Mouse (Mus musculus) embryonic stem cell, embryonic (primary cell): ENCODE measurements around the gene Cpn1.

Experiments used
- CTCF ChIA-PET, 4 experiments: fragments of 300-600 bp in 2 of 4; fragments of 350-600 bp in 2 of 4; sonication (Branson Sonifier 250); formaldehyde crosslinking; loops; one replicate each; lab custom pipeline; 2022; ENCODE audit warnings: inconsistent platforms in 2 of 4; lab: Charles Lee
- POLR2A ChIA-PET, 4 experiments: fragments of 300-600 bp in 2 of 4; fragments of 350-600 bp in 2 of 4; sonication (Branson Sonifier 250); formaldehyde crosslinking; loops; one replicate each; lab custom pipeline; 2022; ENCODE audit warnings: antibody characterized with exemption in 4 of 4, inconsistent platforms in 1 of 4; lab: Charles Lee

Cpn1 gene

DNA sequence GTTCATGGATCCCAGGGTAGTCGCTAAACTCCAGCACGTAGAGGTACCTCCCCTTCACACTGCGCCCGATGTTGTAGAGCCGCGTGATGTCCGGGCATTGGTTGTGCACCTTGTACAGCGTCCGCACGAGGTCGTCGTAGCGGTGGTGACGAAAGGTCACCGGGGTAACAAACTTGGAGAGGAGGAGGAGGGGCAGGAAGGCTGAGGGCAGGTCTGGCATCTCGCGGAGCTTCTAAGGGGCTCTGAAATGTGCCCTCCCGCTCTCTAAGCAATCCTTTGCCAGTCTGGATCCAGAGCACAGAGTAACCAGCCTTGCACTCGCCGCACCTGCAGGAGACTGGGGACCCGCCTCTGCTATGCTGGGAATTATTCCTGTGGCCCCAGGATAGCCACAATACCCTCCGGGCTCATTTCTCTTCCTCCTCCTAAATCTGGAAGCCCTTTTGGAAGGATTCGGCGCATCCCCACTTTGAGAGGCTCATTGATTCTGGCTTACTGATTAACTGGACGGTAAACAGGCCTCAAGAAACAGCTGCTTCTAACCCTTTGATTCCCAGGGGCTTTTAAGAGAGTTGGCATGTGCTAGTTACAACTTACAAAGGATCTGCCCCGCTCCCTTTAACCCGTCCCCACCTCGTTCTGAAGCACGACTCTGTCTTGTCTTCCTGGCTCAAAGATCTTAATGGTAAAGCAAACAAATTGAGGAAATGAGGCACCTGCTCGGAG, at the start of gene Cpn1:
Gene Cpn1 (minus strand): TSS at position 488 of the 726 bp plus-strand sequence.
- ChIA-PET CTCF (interaction anchor here in 2 of 4 experiments (0.6 to 1.6 kb wide), 3 partner anchors 15 to 169 kb away, joined by 3 read pairs; no protein-coding TSS in a partner anchor), POLR2A (interaction anchor here in 2 of 4 experiments (0.9 to 2.6 kb wide), 5 partner anchors 10 to 149 kb away, joined by 3 to 16 read pairs (median 3); partner anchors contain the start of gene Chuk (in 1 of the 2))

DNA sequence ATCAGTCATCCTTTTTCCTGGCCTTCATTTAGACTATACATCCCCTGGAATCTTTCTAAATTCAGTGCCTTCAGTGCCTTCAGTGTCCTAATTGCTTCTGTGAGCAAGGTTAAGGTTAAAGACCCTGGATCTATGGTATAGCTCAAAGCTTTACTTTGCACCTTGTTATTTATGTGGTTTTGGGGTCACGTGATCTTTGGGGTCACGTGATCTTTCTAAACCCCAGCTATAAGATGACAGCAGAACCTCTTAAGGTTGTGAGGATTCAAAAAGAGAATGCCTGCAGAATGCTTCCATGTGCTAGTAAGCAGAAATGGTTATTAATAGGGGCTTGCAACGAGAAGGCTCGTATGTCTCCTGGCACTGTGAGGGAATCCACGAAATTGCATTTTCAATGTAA, 47.0 kb upstream of the Cpn1 start:
- POLR2A ChIA-PET, result interaction anchor here in 1 of 4 experiments (0.5 to 0.7 kb wide), 2 partner anchors 19 to 103 kb away, joined by 3 read pairs; partner anchors contain the start of gene Cwf19l1
- CTCF ChIA-PET, result no interaction called here

DNA sequence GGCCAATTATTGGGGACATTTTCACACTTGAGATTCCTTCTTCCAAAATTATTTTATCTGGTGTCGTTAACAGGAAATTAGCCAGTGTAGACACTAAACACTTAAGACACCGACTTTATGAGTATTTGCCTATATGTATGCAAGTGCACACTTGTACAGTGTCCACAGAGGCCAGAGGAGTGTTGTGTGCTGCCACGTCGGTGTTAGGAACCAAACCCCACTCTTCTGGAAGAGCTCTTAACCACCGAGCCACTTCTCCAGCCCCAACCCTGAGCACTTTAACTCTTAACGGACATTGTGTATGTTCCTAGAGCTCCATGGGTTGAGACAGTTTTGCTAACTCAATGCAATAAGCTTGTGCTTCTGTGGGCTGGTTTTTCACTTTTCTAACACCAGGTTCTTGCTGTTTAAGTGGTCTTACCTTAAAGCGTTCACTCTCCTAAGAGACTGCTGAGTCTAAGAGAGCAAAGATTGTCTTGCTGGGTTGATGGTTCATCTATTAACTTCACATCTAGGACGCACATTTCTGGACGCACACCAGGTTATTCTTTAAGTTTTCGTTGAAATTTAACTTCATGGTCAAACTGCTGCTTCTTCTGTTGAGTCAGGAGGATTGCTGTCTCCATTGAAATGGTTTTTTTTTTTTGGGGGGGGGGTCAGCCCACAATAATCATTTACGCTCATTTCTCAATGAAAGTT, 45.8 kb upstream of the Cpn1 start:
- ChIA-PET CTCF (interaction anchor here in 3 of 4 experiments (0.6 to 1.0 kb wide), 3 partner anchors 56 to 387 kb away, joined by 3 read pairs; no protein-coding TSS in a partner anchor), POLR2A (no interaction called here)

DNA sequence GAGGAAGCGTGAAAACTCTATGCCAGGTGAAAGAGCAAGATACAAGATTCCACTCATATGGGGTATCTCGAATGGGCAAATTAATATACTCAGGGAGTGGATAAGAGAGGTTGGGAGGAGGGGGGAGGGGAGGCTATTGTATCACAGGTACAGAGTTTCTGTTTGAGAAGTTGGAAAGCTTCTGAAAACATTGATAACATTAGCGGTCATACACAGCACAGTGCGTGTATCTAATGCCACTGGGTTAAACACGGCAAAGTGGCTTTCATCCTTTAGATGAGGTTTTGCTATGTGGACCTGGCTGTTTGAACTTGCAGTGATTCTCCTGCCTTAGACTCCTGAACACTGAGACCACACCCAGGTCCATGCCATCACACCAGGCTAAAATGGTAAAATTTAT, 43.7 kb upstream of the Cpn1 start:
- CTCF ChIA-PET, result no interaction called here
- POLR2A ChIA-PET, result no interaction called here

DNA sequence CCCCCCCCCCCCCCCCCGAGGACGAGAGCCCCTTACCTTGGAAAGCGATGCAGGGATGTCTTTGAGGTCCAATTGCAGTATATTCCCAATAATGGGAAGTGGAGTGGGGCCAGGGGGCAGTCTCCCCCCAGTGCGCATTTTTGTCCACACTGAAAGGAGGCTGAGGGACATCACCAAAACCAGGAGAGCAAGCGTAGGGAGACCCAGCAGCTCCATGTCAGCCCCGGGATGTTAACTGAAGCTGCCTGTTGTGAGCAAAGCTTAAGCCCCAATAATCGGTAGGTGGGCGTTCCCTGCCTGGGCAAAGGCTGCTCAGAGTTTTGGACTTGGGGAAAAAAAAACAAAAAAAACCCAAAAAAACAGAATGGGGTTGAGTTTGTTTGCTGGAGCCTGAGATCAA, 42.6 kb upstream of the Cpn1 start, which contains the start of gene Cyp2c23:
Gene Cyp2c23 (minus strand): TSS at position 237 of the 400 bp plus-strand sequence.
- POLR2A ChIA-PET, result interaction anchor here in 2 of 4 experiments (0.6 to 1.0 kb wide), 2 partner anchors 23 to 1350 kb away, joined by 3 to 7 read pairs; no protein-coding TSS in a partner anchor
- CTCF ChIA-PET, result no interaction called here

DNA sequence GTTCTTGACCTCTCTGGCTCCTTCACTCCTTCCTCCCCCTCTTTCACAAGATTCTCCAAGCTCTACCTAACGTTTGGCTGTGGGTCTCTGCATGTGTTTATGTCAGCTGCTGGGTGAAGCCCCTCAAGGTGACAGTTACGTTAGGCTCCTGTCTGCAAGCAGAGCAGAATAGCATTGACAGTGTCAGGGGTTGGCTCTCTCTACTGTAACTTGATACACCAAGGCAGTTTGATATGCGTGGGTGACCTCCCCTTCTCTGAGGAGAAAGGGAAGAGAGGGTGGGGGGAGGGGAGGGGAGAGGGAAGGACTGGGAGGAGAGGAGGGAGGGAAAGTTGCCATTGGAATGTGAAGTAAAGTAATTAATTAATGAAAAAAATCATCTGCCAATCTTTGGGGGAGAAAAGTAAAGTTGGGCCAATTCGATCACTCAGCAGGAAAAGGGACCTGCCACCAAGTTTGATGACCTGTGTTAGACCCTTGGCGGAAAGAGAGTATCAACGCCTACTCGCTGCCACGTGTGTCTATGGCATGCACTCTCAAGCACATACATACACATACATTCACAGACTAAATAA, 40.7 kb upstream of the Cpn1 start:
- POLR2A ChIA-PET, result interaction anchor here in 1 of 4 experiments (1.0 kb wide), 1 partner anchor 19 kb away, joined by 3 read pairs; no protein-coding TSS in a partner anchor
- CTCF ChIA-PET, result no interaction called here

DNA sequence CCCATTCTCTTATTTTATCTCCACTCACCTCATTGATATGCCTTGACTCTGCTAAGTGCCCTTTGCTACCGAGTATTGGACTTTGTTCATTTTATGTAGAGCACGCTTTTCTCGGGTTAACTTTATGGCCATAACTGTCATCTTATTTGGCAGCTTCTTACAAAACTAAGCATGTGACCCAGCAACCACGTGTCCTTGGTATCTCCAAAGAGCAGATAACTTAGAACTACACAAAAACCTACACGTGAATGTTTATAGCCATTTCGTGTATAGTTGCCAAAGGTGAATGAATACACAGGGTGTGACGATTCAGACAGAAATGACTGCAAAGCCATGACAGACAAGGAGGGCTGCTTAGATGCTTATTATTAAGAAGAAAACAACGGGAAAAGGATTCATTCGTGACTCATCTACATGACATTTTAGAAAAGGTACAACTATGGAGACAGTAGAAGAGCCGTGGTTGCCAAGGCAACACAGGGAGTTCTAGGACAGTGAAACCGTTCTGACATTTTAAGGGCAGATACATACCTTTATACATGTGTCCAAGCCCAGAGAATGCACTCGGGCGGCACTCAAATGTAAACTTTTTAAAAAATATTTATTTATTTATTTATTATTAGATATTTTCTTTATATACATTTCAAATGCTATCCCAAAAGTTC, 38.7 kb upstream of the Cpn1 start:
- ChIA-PET POLR2A (no interaction called here), CTCF (no interaction called here)

DNA sequence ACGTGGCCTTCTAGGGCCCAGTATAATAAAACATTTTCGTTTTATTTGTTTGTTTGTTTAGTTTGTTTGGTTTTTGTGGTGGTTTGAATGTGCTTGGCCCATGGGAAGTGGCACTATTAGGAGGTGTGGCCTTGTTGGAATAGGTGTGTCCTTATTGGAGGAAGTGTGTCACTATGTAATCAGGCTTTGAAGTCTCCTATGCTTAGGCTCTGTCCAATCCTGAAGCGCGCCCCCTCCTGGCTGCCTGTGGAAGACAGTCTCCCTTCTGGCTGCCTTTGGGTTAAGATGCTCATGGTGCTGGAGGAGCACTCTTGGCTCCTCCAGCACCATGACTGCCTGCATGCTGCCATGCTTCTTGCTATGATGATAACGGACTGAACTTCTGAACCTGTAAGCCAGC, 36.7 kb upstream of the Cpn1 start:
- CTCF ChIA-PET, result no interaction called here

DNA sequence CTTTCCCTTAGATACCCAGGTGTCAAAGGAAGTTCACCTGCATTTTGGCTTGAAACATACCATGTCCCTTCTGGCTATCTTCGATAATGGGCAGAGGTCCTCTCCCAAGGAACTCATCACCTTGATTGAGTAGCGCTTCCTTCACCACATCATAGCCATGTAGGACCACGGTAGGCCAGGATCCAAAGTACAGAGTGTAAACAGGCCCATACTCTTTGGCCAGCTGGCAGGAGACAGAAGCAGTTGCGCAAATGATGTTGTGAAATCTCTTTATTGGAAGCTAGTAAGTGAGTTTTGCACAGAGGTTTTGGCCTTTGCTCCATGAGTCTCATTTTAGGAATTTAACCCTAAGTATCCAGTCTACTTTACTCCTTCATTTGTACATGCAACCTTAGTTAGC, 35.1 kb upstream of the Cpn1 start:
- POLR2A ChIA-PET, result interaction anchor here in 2 of 4 experiments (0.6 kb wide), 2 partner anchors 41 to 296 kb away, joined by 3 read pairs; no protein-coding TSS in a partner anchor
- CTCF ChIA-PET, result no interaction called here

More for the DNA sequence above, 36.7 kb upstream of the Cpn1 start:
- POLR2A ChIA-PET, result no interaction called here

DNA sequence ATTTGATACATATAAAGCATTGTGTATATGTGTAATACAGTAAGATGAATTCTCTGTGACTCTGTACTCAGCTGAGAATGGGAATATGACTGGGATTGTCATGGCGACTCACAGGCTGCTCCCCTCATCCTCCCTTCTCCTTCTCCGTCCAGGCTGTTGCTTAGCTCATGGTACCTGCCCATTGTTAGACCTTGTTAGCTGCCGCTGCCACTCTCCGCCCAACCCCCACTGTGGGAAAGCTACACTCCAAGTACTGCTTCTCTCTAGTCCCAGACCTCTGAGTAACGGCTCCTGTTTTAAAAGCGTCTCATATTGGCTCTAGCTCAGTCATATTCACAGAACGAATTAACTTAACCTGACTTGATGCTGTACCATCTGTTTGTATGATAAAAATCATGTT, 33.4 kb upstream of the Cpn1 start:
- POLR2A ChIA-PET, result interaction anchor here in 1 of 4 experiments (0.5 kb wide), 1 partner anchor 1785 kb away, joined by 4 read pairs; no protein-coding TSS in a partner anchor
- CTCF ChIA-PET, result interaction anchor here in 2 of 4 experiments (0.5 kb wide), 2 partner anchors 51 to 468 kb away, joined by 3 to 7 read pairs; no protein-coding TSS in a partner anchor

DNA sequence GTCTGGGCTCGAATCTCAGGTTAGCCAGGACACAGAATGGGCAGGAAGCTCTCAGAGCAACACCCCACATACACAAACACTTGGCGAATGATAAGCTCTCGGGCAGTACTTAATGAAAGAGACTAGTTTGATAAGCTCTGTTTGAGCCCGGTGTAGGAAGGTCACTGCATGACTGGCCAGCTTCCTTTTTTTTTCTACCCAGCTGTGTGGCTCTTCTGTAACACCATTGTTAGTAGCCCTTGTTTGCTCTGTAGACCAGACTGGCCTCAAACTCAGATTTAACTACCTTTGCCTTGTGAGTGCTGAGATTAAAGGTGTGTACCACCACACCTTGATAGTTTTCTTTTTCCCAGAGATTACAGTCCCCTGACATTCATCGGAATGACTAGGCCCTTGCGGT, 27.5 kb upstream of the Cpn1 start:
- ChIA-PET CTCF (interaction anchor here in 3 of 4 experiments (0.6 to 1.0 kb wide), 3 partner anchors 25 to 187 kb away, joined by 3 to 4 read pairs (median 3); no protein-coding TSS in a partner anchor), POLR2A (interaction anchor here in 1 of 4 experiments (1.0 to 1.2 kb wide), 3 partner anchors 42 to 291 kb away, joined by 3 read pairs; no protein-coding TSS in a partner anchor)

DNA sequence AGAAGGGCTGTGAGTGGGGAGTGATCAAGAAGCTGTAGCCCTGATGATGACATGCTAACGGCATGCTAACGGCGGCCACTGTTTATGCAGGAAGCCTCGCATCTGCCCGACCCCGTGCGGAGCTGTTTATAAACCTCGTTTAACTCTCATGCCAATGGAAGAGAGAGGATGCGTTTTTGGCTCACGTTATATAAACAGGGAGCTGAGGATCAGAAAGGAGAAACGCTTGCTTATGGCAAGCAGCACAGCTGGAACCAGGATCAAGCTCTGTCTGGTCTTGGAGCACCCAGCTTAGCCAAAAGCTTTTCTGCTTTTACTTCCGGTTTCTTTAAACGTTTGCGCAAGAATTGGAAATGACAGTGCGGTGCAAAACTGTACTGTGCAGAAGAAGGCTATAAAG, 22.4 kb upstream of the Cpn1 start:
- ChIA-PET CTCF (interaction anchor here in 2 of 4 experiments (0.6 to 1.8 kb wide), 3 partner anchors 48 to 234 kb away, joined by 3 to 5 read pairs (median 3); no protein-coding TSS in a partner anchor), POLR2A (interaction anchor here in 2 of 4 experiments (0.6 to 1.2 kb wide), 2 partner anchors 18 to 101 kb away, joined by 3 read pairs; no protein-coding TSS in a partner anchor)

DNA sequence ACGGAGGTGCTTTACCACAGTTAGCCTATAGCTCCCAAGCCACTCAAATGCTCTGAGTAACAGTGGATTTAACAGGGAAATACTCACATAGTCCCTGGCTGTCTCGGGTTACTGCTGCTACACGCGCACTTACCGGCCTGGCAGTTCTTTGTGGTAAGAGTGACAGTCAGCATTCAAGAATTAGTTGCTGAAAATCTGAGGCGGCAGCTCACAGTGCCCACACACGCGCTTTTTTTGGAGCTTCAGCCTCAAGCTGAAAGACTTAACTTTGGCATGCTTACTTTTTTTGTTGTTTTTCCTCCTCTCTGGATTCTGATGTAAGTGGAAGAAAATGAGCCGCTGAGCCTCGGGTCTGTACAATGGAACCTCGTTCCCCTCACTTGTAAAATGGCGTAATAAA, 20.8 kb upstream of the Cpn1 start:
- ChIA-PET CTCF (interaction anchor here in 2 of 4 experiments (0.7 to 1.8 kb wide), 2 partner anchors 46 to 466 kb away, joined by 3 to 5 read pairs; no protein-coding TSS in a partner anchor), POLR2A (interaction anchor here in 3 of 4 experiments (0.6 to 1.4 kb wide), 5 partner anchors 42 to 187 kb away, joined by 3 to 7 read pairs (median 3); no protein-coding TSS in a partner anchor)

DNA sequence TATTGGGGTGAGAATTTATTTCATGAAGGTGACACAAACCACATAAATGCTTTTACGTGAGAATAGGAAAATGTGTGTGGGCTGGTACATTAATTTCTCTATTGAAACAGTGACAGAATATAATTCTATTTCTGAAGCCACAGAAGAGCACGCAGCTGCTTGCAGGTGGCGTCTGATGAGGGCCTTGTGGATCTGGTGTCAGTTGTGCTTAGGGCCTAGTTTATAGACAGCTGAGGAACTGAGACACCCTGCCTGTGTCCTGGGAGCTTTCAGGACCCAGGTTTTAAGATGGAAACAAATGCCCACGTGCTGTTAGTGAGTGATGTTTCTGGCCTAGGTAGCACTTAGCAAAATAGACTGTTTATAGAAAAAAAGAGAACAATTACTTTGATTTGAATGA, 18.7 kb upstream of the Cpn1 start:
- ChIA-PET CTCF (no interaction called here), POLR2A (interaction anchor here in 1 of 4 experiments (0.9 to 1.2 kb wide), 3 partner anchors 21 to 24 kb away, joined by 3 read pairs; partner anchors contain the start of gene Cyp2c23)

DNA sequence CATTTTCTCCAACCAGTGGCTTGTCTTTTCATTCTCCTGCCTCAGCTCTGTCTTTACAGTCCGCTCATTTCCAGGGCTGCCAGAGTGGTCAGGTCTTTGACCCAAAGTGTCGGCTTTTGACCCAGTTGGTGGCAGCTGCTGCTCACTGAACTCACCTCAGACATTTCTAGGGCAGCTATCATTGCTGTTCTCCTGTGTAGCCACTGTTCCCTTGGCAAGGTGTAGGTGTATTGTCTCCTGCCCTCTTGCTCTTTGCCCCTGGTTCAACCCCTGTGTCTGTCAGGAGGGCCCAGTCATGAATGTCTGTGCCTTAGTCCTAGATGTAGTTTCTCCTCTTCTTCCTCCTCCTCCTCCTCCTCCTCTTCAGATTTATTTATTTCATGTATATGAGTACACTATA, 17.9 kb upstream of the Cpn1 start:
- CTCF ChIA-PET, result interaction anchor here in 2 of 4 experiments (0.5 to 0.6 kb wide), 2 partner anchors 407 to 496 kb away, joined by 3 to 7 read pairs; no protein-coding TSS in a partner anchor
- POLR2A ChIA-PET, result interaction anchor here in 1 of 4 experiments (1.1 to 1.2 kb wide), 2 partner anchors 10 to 20 kb away, joined by 3 to 4 read pairs; no protein-coding TSS in a partner anchor

DNA sequence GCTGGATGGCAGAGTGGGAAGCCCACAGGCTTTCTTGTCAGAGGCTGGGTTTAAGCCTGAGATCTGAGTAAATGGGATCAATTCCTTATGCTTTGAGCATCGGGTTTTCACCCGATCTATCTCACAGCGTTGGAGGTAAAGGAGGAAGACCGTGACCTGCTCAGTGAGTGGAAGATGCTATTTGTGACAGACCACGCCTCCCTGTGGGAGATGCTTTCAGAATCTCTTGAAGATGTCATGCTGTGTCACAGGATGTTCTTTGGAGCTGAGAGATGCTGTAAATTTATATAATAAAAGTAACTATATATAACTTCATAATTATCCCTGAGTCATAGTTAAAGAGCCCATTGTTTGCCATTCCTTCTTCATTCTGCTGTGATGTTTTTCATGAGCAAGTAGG, 14.4 kb upstream of the Cpn1 start:
- POLR2A ChIA-PET, result no interaction called here
- CTCF ChIA-PET, result no interaction called here

DNA sequence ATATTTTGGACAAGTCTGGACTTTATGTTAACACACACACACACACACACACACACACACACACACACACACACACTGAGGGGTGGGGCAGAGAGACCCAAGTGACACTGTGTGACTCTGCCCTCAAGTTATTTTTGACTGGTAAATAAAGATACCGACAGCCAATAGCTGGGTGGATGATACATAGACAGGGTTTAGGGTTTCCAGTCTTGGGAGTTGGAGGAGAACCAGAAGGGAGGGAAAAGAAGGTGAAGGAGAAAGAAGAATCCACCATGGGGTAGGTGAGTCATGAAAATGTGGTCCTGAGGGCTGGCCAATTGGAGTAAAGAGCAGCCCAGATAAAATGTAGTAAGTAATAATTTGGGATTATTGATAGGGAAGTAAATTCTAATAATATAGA, 13.7 kb upstream of the Cpn1 start:
- POLR2A ChIA-PET, result no interaction called here
- CTCF ChIA-PET, result no interaction called here
